Mouse (Mus musculus) MEL (cell line): Measurements from ENCODE around the gene Med14. TPM values are rescaled to one million over a fixed set of nuclear protein-coding genes. Genes with fewer than 3 reads are reported as not detected.

Source experiments
- DNase-seq: peaks from one replicate; pipeline ENCODE4 v3.0.0; 2011; ENCODE audit warnings: low read depth, low spot score
- H3K27ac ChIP-seq: 2 replicates; pipeline ENCODE4 v1.5.1; 2012; ENCODE audit warnings: low read depth, mild to moderate bottlenecking, control low read depth, low read length, moderate library complexity; ENCODE audit not compliant: control insufficient read depth
- H3K27me3 ChIP-seq, 2 experiments: fragments of 150-350 bp in 1 of 2; sonication (generic) in 1 of 2; 2 replicates each; pipeline ENCODE4 v1.6.1; 2012; ENCODE audit warnings: low read length in 2 of 2, mild to moderate bottlenecking in 2 of 2, improper control_type of control experiment in 1 of 2, moderate library complexity in 1 of 2; ENCODE audit not compliant: insufficient read depth in 2 of 2, control insufficient read depth in 1 of 2
- H3K36me3 ChIP-seq, 2 experiments: 2 replicates each; pipeline ENCODE4 v1.6.1; 2012 to 2014; ENCODE audit warnings: low read length in 2 of 2, improper control_type of control experiment in 1 of 2, inconsistent platforms in 1 of 2, mild to moderate bottlenecking in 1 of 2; ENCODE audit not compliant: insufficient read depth in 2 of 2, control insufficient read depth in 1 of 2
- H3K4me1 ChIP-seq, 2 experiments: fragments of 150-350 bp in 1 of 2; sonication (generic) in 1 of 2; 2 replicates each; pipeline ENCODE4 v1.6.1; 2012; ENCODE audit warnings: low read length in 2 of 2, improper control_type of control experiment in 1 of 2, mild to moderate bottlenecking in 1 of 2; ENCODE audit not compliant: insufficient read depth in 2 of 2, control insufficient read depth in 1 of 2
- H3K4me3 ChIP-seq, 2 experiments: fragments of 150-350 bp in 1 of 2; sonication (generic) in 1 of 2; 2 replicates each; pipeline ENCODE4 v1.5.1; 2012; ENCODE audit warnings: low read depth in 2 of 2, low read length in 2 of 2, mild to moderate bottlenecking in 2 of 2, moderate library complexity in 2 of 2, control low read depth in 1 of 2, improper control_type of control experiment in 1 of 2; ENCODE audit not compliant: control insufficient read depth in 1 of 2, insufficient read depth in 1 of 2
- H3K79me2 ChIP-seq: 2 replicates; pipeline ENCODE4 v1.6.1; 2012; ENCODE audit warnings: mild to moderate bottlenecking, low read length, moderate library complexity; ENCODE audit not compliant: control insufficient read depth, poor library complexity, insufficient read depth
- H3K9ac ChIP-seq: 2 replicates; pipeline ENCODE4 v1.6.1; 2012; ENCODE audit warnings: low read depth, mild to moderate bottlenecking, control low read depth, low read length, moderate library complexity; ENCODE audit not compliant: control insufficient read depth, poor library complexity, severe bottlenecking
- H3K9me3 ChIP-seq: fragments of 150-350 bp; sonication (generic); replicated peaks from 2 replicates; pipeline ENCODE4 v1.6.1; 2012; ENCODE audit warnings: mild to moderate bottlenecking, low read length, improper control_type of control experiment, moderate library complexity; ENCODE audit not compliant: insufficient read depth
- BHLHE40 ChIP-seq: IDR thresholded peaks from 2 replicates; pipeline ENCODE4 v1.6.1; 2012; ENCODE audit warnings: low read depth, mild to moderate bottlenecking, inconsistent platforms, low read length, improper control_type of control experiment, borderline replicate concordance
- CHD2 ChIP-seq: IDR thresholded peaks from 2 replicates; pipeline ENCODE4 v1.6.1; 2011; ENCODE audit warnings: low read length, improper control_type of control experiment
- ELF1 ChIP-seq: IDR thresholded peaks from 2 replicates; pipeline ENCODE4 v1.6.1; 2014; ENCODE audit warnings: low read depth, mild to moderate bottlenecking, inconsistent platforms, low read length, improper control_type of control experiment, moderate library complexity
- EP300 ChIP-seq, 2 experiments: IDR thresholded peaks; 2 replicates each; pipeline ENCODE4 v1.6.1; 2011; ENCODE audit warnings: improper control_type of control experiment in 2 of 2, low read length in 2 of 2, low read depth in 1 of 2, mild to moderate bottlenecking in 1 of 2
- ETS1 ChIP-seq: IDR thresholded peaks from 2 replicates; pipeline ENCODE4 v1.6.1; 2012; ENCODE audit warnings: low read depth, mild to moderate bottlenecking, inconsistent platforms, low read length, improper control_type of control experiment, moderate library complexity
- GABPA ChIP-seq: IDR thresholded peaks from 2 replicates; pipeline ENCODE4 v1.6.1; 2012; ENCODE audit warnings: low read depth, mild to moderate bottlenecking, inconsistent platforms, low read length, improper control_type of control experiment, moderate library complexity
- HCFC1 ChIP-seq: IDR thresholded peaks from 2 replicates; pipeline ENCODE4 v1.6.1; 2012; ENCODE audit warnings: low read depth, mild to moderate bottlenecking, inconsistent platforms, low read length, improper control_type of control experiment, moderate library complexity
- KAT2A ChIP-seq: conservative IDR thresholded peaks from 2 replicates; pipeline ENCODE4 v1.6.1; 2012; ENCODE audit warnings: low read depth, low read length, improper control_type of control experiment, inconsistent platforms
- MAFK ChIP-seq: IDR thresholded peaks from 2 replicates; pipeline ENCODE4 v1.6.1; 2011; ENCODE audit warnings: low read depth, mild to moderate bottlenecking, low read length, improper control_type of control experiment, borderline replicate concordance
- MAX ChIP-seq: IDR thresholded peaks from 2 replicates; pipeline ENCODE4 v1.6.1; 2011; ENCODE audit warnings: low read length, improper control_type of control experiment
- MAZ ChIP-seq: IDR thresholded peaks from 2 replicates; pipeline ENCODE4 v1.6.1; 2012; ENCODE audit warnings: low read depth, mild to moderate bottlenecking, inconsistent platforms, low read length, improper control_type of control experiment
- MEF2A ChIP-seq: IDR thresholded peaks from 2 replicates; pipeline ENCODE4 v1.6.1; 2014; ENCODE audit warnings: low read depth, mild to moderate bottlenecking, inconsistent platforms, low read length, improper control_type of control experiment; ENCODE audit not compliant: poor library complexity, insufficient replicate concordance, severe bottlenecking; ENCODE audit errors: extremely low read depth
- MXI1 ChIP-seq: IDR thresholded peaks from 2 replicates; pipeline ENCODE4 v1.6.1; 2011; ENCODE audit warnings: mild to moderate bottlenecking, low read depth, low read length, improper control_type of control experiment
- MYB ChIP-seq: IDR thresholded peaks from 2 replicates; pipeline ENCODE4 v1.6.1; 2011; ENCODE audit warnings: mild to moderate bottlenecking, low read depth, low read length, improper control_type of control experiment
- MYC ChIP-seq: IDR thresholded peaks from 2 replicates; pipeline ENCODE4 v1.6.1; 2011; ENCODE audit warnings: low read depth, mild to moderate bottlenecking, low read length, improper control_type of control experiment, moderate library complexity
- NELFE ChIP-seq: IDR thresholded peaks from 2 replicates; pipeline ENCODE4 v1.6.1; 2011; ENCODE audit warnings: low read depth, low read length, improper control_type of control experiment
- NRF1 ChIP-seq: IDR thresholded peaks from 2 replicates; pipeline ENCODE4 v1.6.1; 2014; ENCODE audit warnings: low read depth, mild to moderate bottlenecking, inconsistent platforms, low read length, improper control_type of control experiment, moderate library complexity; ENCODE audit not compliant: poor library complexity, insufficient read depth, severe bottlenecking
- POLR2A ChIP-seq, 2 experiments: IDR thresholded peaks; 2 replicates each; pipeline ENCODE4 v1.6.1; 2011 to 2012; ENCODE audit warnings: low read length in 2 of 2, mild to moderate bottlenecking in 2 of 2, control low read depth in 1 of 2, improper control_type of control experiment in 1 of 2, low read depth in 1 of 2, moderate library complexity in 1 of 2; ENCODE audit not compliant: control insufficient read depth in 1 of 2, insufficient read depth in 1 of 2, poor library complexity in 1 of 2
- POLR2AphosphoS2 ChIP-seq: IDR thresholded peaks from 2 replicates; pipeline ENCODE4 v1.6.1; 2011; ENCODE audit warnings: low read length, improper control_type of control experiment
- POLR2AphosphoS5 ChIP-seq: IDR thresholded peaks from 2 replicates; pipeline ENCODE4 v1.6.1; 2012; ENCODE audit warnings: low read depth, borderline replicate concordance, mild to moderate bottlenecking, inconsistent platforms, low read length, moderate library complexity, mixed read lengths
- RAD21 ChIP-seq: IDR thresholded peaks from 2 replicates; pipeline ENCODE4 v1.6.1; 2011; ENCODE audit warnings: mild to moderate bottlenecking, low read depth, low read length, improper control_type of control experiment
- SIN3A ChIP-seq: IDR thresholded peaks from 2 replicates; pipeline ENCODE4 v1.6.1; 2012; ENCODE audit warnings: low read length, improper control_type of control experiment, inconsistent platforms
- SMC3 ChIP-seq: IDR thresholded peaks from 2 replicates; pipeline ENCODE4 v1.6.1; 2011; ENCODE audit warnings: low read depth, low read length, improper control_type of control experiment
- TBP ChIP-seq: IDR thresholded peaks from 2 replicates; pipeline ENCODE4 v1.8.0; 2011; ENCODE audit warnings: low read depth, low read length, improper control_type of control experiment
- TCF12 ChIP-seq: IDR thresholded peaks from 2 replicates; pipeline ENCODE4 v1.6.1; 2014; ENCODE audit warnings: low read depth, mild to moderate bottlenecking, inconsistent platforms, low read length, improper control_type of control experiment, moderate library complexity
- UBTF ChIP-seq: IDR thresholded peaks from 2 replicates; pipeline ENCODE4 v1.6.1; 2012; ENCODE audit warnings: low read depth, mild to moderate bottlenecking, inconsistent platforms, low read length, improper control_type of control experiment, moderate library complexity, borderline replicate concordance; ENCODE audit not compliant: insufficient read depth
- USF2 ChIP-seq, 2 experiments: IDR thresholded peaks; 2 replicates each; pipeline ENCODE4 v1.6.1; 2011 to 2012; ENCODE audit warnings: improper control_type of control experiment in 2 of 2, low read length in 2 of 2, borderline replicate concordance in 1 of 2, inconsistent platforms in 1 of 2, low read depth in 1 of 2, mild to moderate bottlenecking in 1 of 2; ENCODE audit not compliant: insufficient read depth in 1 of 2
- ZC3H11A ChIP-seq: IDR thresholded peaks from 2 replicates; pipeline ENCODE4 v1.6.1; 2012; ENCODE audit warnings: low read depth, mild to moderate bottlenecking, inconsistent platforms, low read length, improper control_type of control experiment
- ZMIZ1 ChIP-seq: IDR thresholded peaks from 2 replicates; pipeline ENCODE4 v1.6.1; 2012; ENCODE audit warnings: low read depth, mild to moderate bottlenecking, inconsistent platforms, low read length, improper control_type of control experiment, moderate library complexity
- polyA plus RNA-seq, 2 experiments: library from polyadenylated mRNA; stranded (reverse) in 1 of 2; unstranded in 1 of 2; fragments of >175 nt in 1 of 2; fragments of >200 nt in 1 of 2; gene quantifications; 2 replicates each; pipeline versions ENCODE4 v1.2.1 to v1.2.4; 2012; ENCODE audit warnings: low replicate concordance in 2 of 2, low read depth in 1 of 2; ENCODE audit not compliant: insufficient read length in 2 of 2, insufficient read depth in 1 of 2, missing spikeins in 1 of 2
- total RNA-seq: library from RNA; depleted of rRNA; stranded (reverse); fragments of 300-350 nt; gene quantifications from 2 replicates; pipeline ENCODE4 v1.2.3, GENCODE M21; 2012

The Med14 gene
- total and polyA plus RNA-seq, 3 experiments, result 34.6 to 77.9 (median 53.3) TPM

- peak within 1 kb of the TSS; percentile 93 for H3K9ac ChIP-seq
- DNase-seq, result peak; percentile 97
- H3K4me3 ChIP-seq, result peak within 1 kb of the TSS; percentile 81 to 97
- peaks cover 0 to 4% of the 10 kb centered on the region in 2 experiments; a peak in 1 of 4 replicates for H3K4me1 ChIP-seq
- H3K9me3 ChIP-seq, result no peaks in the 10 kb centered on the region
- H3K79me2 ChIP-seq, result peaks cover 3% of the 10 kb centered on the region; the same call in 1 of the 2 replicates
- peak within 1 kb of the TSS; percentile 90 for H3K27ac ChIP-seq
- TF ChIP-seq NELFE (peak; percentile 63), USF2 (IDR thresholded peaks at IDR 0.05; ENCODE audit: borderline replicate concordance in 1 of 2, insufficient read depth in 1 of 2, low read depth in 1 of 2, low read length in 2 of 2) (no peak), MAX (peak; percentile 49), MYB (no peak), CHD2 (no peak), ELF1 (peak; percentile 92), UBTF (no peak), HCFC1 (peak; percentile 86), POLR2AphosphoS5 (peak; percentile 37; the same call in 1 of the 2 replicates), MXI1 (0 out of 2 replicates have a peak, but pooled peaks have one; percentile 53), MYC (peak; percentile 47; the same call in 1 of the 2 replicates), MEF2A (no peak), POLR2A (IDR thresholded peaks at IDR 0.05; ENCODE audit: control insufficient read depth in 1 of 2, insufficient read depth in 1 of 2, low read depth in 1 of 2, low read length in 2 of 2, poor library complexity in 1 of 2) (peak; percentile 63 to 90; a peak in 3 of 4 replicates), MAFK (no peak), TCF12 (peak; percentile 8; the same call in 1 of the 2 replicates), ZC3H11A (no peak), MAZ (no peak), BHLHE40 (no peak), SMC3 (peak; percentile 3; the same call in 1 of the 2 replicates), KAT2A (no peak; the same call in 1 of the 2 replicates), NRF1 (peak; percentile 88), POLR2AphosphoS2 (peak; percentile 98), RAD21 (no peak), ZMIZ1 (peak; percentile 91), EP300 (IDR thresholded peaks at IDR 0.05; ENCODE audit: low read depth in 1 of 2, low read length in 2 of 2) (no peak), TBP (peak; percentile 48; the same call in 1 of the 2 replicates), SIN3A (peak; percentile 88), ETS1 (no peak; the same call in 1 of the 2 replicates), GABPA (no peak)
- TF ChIP-seq, all 39 proteins: peak for 15
- Histone ChIP-seq H3K27me3 (no peaks in the 10 kb centered on the region), H3K36me3 (peaks cover 13 to 17% of the 10 kb centered on the region in 2 experiments)
These were observed 88.7 kb downstream of the Med14 start, which contains the start of gene 1810030O07Rik for GRCm38 (mm10) chrX:12673054-12673775. TSS of gene 1810030O07Rik (minus strand) at chrX:12673668.
